Mouse (Mus musculus): ENCODE results near the gene Med29. TPM values are rescaled to one million over a fixed set of nuclear protein-coding genes. Genes with fewer than 3 reads are reported as not detected.

The Med29 gene
- polyA plus RNA-seq, 1 experiment from 2014 or later: 44.2 TPM

DNA sequence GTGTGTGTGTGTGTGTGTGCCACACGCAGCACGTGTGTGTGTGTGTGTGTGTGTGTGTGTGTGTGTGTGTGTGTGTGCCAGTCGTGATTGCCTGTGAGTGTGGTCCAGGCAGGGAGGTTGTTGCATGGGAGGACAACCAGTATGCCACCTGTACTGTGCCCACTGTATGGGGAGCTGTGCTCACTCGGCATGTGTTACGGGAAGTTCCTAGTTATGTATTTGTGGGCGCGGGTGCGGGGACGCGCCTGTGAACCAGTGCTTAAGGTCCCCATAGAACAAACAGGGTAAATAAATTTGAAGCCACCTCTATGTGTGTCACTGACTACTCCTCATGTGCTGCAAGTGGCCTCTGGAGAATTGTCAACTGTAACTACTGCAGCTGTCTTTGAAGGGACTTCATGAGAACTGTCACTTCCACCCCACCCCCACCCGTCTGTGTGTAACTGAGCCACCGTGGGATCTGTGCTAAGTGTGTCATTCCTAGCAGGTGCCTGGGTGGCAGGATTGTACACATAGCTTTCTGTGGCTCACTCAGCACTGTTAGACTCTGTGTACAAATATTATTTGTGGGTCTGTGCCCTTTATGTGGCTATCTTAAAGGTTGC, 10.1 kb downstream of the Med29 start:
- 17% methylated on average over 10 of the region's 12 CpGs for WGBS
- no peak for TF ChIP-seq CTCF (IDR thresholded peaks at IDR 0.05; ENCODE audit: low read depth)
- ATAC-seq: no peak
- Histone ChIP-seq H3K27me3 (replicated peaks; ENCODE audit: control insufficient read depth, insufficient read depth, low read length) (no peaks in the 10 kb centered on the region), H3K36me3 (ENCODE audit: control insufficient read depth, insufficient read depth) (peaks cover 24% of the 10 kb centered on the region), H3K4me1 (replicated peaks; ENCODE audit: control insufficient read depth, insufficient read depth, low read length) (peaks cover 19% of the 10 kb centered on the region), H3K4me2 (replicated peaks; ENCODE audit: low read depth) (peak overlapping the region; percentile 89), H3K27ac (ENCODE audit: low read depth, low read length) (peak overlapping the region; percentile 100), H3K9me3 (ENCODE audit: control insufficient read depth) (no peaks in the 10 kb centered on the region), H3K9ac (ENCODE audit: low read depth, low read length) (peak overlapping the region; percentile 79), H3K4me3 (ENCODE audit: low read depth, low read length) (peak overlapping the region; percentile 36)

DNA sequence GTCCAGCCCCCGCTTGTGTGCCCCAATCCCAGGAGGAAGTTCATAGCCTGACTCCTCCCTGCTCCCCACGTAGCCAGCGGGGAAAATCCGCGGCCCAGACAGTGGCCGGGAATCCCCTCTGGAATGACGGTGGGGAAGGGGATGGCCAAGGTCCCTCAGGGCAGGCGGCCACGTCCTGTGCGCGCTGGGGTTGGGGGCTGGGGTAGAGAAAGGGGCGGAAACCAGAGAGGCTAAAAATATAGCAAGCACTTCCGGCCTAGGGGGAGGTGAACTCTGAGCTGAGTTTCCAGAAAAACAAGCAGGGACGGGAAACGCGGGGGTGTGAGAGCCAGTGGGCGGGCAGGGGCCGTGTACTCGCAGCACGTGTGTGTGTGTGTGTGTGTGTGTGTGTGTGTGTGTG, 10.6 kb downstream of the Med29 start:
- under 1% methylated on average over 20 of the region's 20 CpGs for WGBS
- Histone ChIP-seq H3K4me1 (replicated peaks; ENCODE audit: control insufficient read depth, insufficient read depth, low read length) (peaks cover 19% of the 10 kb centered on the region), H3K36me3 (ENCODE audit: control insufficient read depth, insufficient read depth) (peaks cover 26% of the 10 kb centered on the region), H3K27ac (ENCODE audit: low read depth, low read length) (peak overlapping the region; percentile 100), H3K27me3 (replicated peaks; ENCODE audit: control insufficient read depth, insufficient read depth, low read length) (no peaks in the 10 kb centered on the region), H3K4me3 (ENCODE audit: low read depth, low read length) (peak overlapping the region; percentile 36), H3K4me2 (replicated peaks; ENCODE audit: low read depth) (peak overlapping the region; percentile 89), H3K9ac (ENCODE audit: low read depth, low read length) (peak overlapping the region; percentile 79), H3K9me3 (ENCODE audit: control insufficient read depth) (no peaks in the 10 kb centered on the region)
- TF ChIP-seq CTCF (IDR thresholded peaks at IDR 0.05; ENCODE audit: low read depth): no peak
- ATAC-seq: peak; percentile 31

DNA sequence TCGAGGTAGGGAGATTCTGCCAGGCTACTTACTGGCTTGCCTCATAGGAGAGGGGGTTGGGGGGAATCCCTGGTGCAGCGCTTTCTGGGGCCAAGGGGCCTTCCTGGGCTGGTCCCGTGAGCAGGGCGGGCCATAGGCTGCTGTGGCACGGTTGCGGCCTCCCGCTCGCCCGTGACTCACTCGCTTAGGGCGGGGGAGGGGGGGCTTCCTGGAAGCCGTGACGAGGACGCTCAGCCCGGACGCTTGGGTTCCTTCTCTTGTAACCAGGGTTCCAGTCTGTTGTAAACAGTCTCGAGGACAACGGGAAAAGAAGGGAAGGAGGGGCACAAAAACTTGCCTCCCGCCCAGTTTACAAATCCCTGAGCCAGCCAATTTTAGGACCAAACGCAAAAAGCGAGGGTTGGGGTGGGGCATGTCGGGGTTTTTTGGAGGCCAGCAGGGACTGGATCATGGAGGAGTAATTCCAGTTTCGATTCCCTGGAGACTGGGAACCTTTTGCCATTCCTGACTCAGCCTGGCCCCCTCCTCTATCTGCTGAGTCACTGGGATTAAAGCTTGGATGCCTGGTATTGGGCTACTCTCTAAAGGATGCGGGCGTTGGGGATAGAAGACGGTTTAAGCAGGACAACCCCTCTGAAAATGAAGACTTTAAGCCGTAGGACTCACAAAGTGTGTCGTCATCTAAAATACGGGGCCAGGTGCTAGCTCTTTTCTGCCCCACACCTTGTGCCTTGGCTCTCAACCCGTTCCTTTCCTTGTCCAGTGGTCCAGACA, 11.3 kb downstream of the Med29 start:
- peak overlapping the region; percentile 100 for H3K27ac ChIP-seq (ENCODE audit: low read depth, low read length)
- H3K4me2 ChIP-seq (replicated peaks; ENCODE audit: low read depth): peak overlapping the region; percentile 89
- no peaks in the 10 kb centered on the region for H3K27me3 ChIP-seq (replicated peaks; ENCODE audit: control insufficient read depth, insufficient read depth, low read length)
- H3K9ac ChIP-seq (ENCODE audit: low read depth, low read length): peak overlapping the region; percentile 79
- H3K4me3 ChIP-seq (ENCODE audit: low read depth, low read length): peak overlapping the region; percentile 36
- H3K36me3 ChIP-seq (ENCODE audit: control insufficient read depth, insufficient read depth): peaks cover 24% of the 10 kb centered on the region
- WGBS: 3% methylated on average over 30 of the region's 30 CpGs
- peak; percentile 20 for ATAC-seq
- H3K4me1 ChIP-seq (replicated peaks; ENCODE audit: control insufficient read depth, insufficient read depth, low read length): peaks cover 17% of the 10 kb centered on the region
- no peaks in the 10 kb centered on the region for H3K9me3 ChIP-seq (ENCODE audit: control insufficient read depth)
- TF ChIP-seq CTCF (IDR thresholded peaks at IDR 0.05; ENCODE audit: low read depth): no peak

DNA sequence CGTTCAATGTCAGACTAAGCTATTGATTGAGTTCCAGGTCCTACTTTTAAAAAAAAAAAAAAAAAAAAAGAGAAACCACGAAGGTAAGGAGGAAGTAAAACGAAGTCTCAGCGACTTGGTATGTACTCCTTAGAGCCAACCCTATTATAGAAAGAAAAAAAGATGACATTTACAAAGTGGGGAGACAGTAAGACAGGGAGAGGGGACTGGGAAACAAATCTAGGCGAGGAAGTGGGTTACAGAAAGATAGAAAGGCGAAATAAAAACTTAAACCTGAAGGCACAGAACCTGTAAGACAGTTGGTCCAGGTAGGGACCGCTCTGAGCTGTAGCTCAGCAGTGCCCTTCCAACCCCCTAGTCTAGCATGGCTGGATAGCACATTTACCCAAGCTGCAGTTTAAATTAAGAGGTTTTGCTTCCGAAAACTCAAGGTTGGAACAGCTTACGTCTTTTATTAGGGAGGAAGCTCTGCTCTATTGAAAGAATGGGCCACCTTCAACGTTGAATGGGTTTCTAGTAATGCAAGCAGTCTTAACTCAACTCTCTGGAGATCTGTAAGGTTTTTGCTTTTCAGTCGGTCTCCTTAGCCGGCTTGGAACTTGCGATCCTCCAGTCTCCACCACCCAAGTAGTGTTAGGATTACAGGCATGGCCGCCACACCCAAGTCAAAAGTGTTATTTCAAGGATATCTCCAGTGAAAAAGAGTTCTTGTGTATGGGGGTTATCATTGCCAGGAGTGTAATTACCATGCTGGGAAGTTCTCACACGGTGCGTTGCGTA, 12.1 kb downstream of the Med29 start, which contains the start of gene Zfp36:
Gene Zfp36 (minus strand): TSS at position 17 of the 780 bp plus-strand sequence.
- WGBS: 29% methylated on average over 17 of the region's 17 CpGs
- Histone ChIP-seq H3K4me2 (replicated peaks; ENCODE audit: low read depth) (peak within 1 kb of the TSS; percentile 89), H3K27me3 (replicated peaks; ENCODE audit: control insufficient read depth, insufficient read depth, low read length) (no peaks in the 10 kb centered on the region), H3K36me3 (ENCODE audit: control insufficient read depth, insufficient read depth) (peaks cover 16% of the 10 kb centered on the region), H3K4me1 (replicated peaks; ENCODE audit: control insufficient read depth, insufficient read depth, low read length) (peaks cover 14% of the 10 kb centered on the region), H3K9me3 (ENCODE audit: control insufficient read depth) (no peaks in the 10 kb centered on the region), H3K4me3 (ENCODE audit: low read depth, low read length) (peak within 1 kb of the TSS; percentile 95), H3K27ac (ENCODE audit: low read depth, low read length) (peak within 1 kb of the TSS; percentile 100), H3K9ac (ENCODE audit: low read depth, low read length) (peak within 1 kb of the TSS; percentile 98)
- TF ChIP-seq CTCF (IDR thresholded peaks at IDR 0.05; ENCODE audit: low read depth): no peak
- ATAC-seq: no peak

DNA sequence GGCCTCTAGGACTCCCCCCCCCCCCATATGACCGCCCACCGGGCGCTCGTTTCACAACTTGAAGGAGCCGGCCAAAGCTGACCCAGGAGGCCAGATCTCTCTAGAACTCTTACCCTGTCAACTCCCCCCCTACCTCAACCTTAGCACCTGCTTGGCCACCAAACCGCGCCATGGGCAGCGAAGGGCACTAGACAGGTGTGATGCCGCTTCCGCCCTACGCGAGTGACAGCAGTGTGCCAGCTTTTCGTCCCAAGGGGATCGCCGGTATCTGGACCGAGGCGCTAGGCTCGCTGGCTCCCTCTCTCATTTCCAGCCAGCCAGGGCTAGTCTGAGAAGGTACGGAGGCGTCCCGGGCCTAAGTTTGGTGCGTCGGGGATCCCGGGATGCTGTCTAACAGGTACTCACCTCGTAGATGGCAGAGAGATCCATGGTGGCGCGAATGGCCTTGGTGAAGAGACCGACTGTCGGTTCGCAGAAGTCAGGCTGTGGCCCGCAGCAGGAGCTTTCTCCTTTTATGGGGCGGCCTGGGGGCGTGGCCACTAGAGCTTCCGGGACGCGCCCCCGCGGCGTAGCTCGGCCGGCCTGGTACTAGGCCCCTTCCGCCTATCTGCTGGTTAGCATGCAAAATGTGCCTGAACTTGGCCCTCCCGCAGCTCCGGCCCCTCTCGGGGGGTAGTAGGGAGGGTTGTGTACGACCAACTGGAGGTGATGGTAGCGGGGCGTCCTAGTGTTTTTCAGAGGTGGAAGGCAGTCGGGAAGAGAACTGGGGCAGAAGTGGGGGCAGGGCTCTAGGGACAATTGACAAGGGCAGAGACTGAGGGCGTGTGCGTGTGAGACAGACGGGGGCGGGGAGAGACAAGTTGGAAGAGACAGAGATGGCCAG, 13.5 kb downstream of the Med29 start:
- H3K4me1 ChIP-seq (replicated peaks; ENCODE audit: control insufficient read depth, insufficient read depth, low read length): peaks cover 11% of the 10 kb centered on the region
- H3K9me3 ChIP-seq (ENCODE audit: control insufficient read depth): no peaks in the 10 kb centered on the region
- under 1% methylated on average over 53 of the region's 53 CpGs for WGBS
- H3K27ac ChIP-seq (ENCODE audit: low read depth, low read length): peak overlapping the region; percentile 100
- H3K4me3 ChIP-seq (ENCODE audit: low read depth, low read length): peak overlapping the region; percentile 95
- H3K4me2 ChIP-seq (replicated peaks; ENCODE audit: low read depth): peak overlapping the region; percentile 89
- TF ChIP-seq CTCF (IDR thresholded peaks at IDR 0.05; ENCODE audit: low read depth): no peak
- ATAC-seq: peak; percentile 11
- no peaks in the 10 kb centered on the region for H3K27me3 ChIP-seq (replicated peaks; ENCODE audit: control insufficient read depth, insufficient read depth, low read length)
- H3K36me3 ChIP-seq (ENCODE audit: control insufficient read depth, insufficient read depth): peaks cover 12% of the 10 kb centered on the region
- H3K9ac ChIP-seq (ENCODE audit: low read depth, low read length): peak overlapping the region; percentile 98

Data from intestine, postnatal 0 days (tissue).